In the genomic region with DNA sequence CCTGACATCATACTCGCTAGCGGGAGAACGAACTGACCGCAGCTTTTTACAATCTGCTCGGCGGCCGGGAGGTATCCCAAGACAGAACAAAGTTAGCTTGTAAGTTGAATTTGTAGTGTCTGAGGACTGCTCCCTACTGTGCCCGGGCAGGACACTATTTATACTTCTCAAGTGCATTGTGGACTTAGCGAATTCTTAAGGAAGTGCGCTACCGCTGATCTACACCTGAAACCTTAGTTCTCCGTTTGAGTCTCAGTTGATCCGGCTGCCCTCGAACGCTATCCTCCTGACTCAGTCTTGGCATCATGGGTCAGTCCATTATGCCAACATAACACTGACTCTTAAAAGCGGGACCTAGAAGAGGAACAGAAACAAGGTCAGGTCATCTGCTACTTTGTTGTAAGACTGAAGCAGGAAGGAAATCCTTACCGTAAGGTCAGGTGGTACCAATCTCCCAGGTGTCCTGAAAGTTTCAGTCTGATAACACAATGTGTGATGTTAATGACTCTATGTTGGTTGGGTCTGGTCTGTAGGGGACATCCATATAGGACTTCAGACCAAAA, we compare ENCODE assay signal across 8 mouse cellular contexts. TPM values are rescaled to one million over a fixed set of nuclear protein-coding genes. Genes with fewer than 3 reads are reported as not detected.
DNase-seq lines count a peak whose midpoint lies in the region; ATAC-seq and TF ChIP-seq lines count a peak whose summit lies in the region.

No protein-coding gene starts in this region.

- intact Hi-C loops in heart, postnatal 14 days (cut with DNase I): no loop called here

- ATAC-seq in heart, embryonic 13.5 days (ENCODE audit: extremely low read depth, insufficient number of reproducible peaks, low FRiP score, low TSS enrichment): no peak
- no peak for ATAC-seq in hindbrain, embryonic 14.5 days (ENCODE audit: low FRiP score)
- ATAC-seq in midbrain, embryonic 11.5 days (ENCODE audit: low FRiP score): no peak

- H3K4me3 ChIP-seq in heart, embryonic 13.5 days: peak overlapping the region; percentile 70
- H3K4me3 ChIP-seq in bone marrow macrophage, adult 2 months (ENCODE audit: insufficient read depth, low read length): peak overlapping the region; percentile 88
- peak overlapping the region; percentile 50 for H3K4me3 ChIP-seq in hindbrain, embryonic 14.5 days (replicated peaks; ENCODE audit: low read length)
- H3K4me3 ChIP-seq in midbrain, embryonic 11.5 days (ENCODE audit: low read depth, low read length): peak overlapping the region; percentile 61

- peaks cover 25% of the 10 kb centered on the region for H3K27me3 ChIP-seq in heart, embryonic 13.5 days (replicated peaks)
- no peaks in the 10 kb centered on the region for H3K27me3 ChIP-seq in hindbrain, embryonic 14.5 days (ENCODE audit: control insufficient read depth, insufficient read depth, low read length)
- no peaks in the 10 kb centered on the region for H3K27me3 ChIP-seq in midbrain, embryonic 11.5 days (ENCODE audit: control insufficient read depth, insufficient read depth, low read length)

- H3K4me2 ChIP-seq in heart, embryonic 13.5 days: peak overlapping the region; percentile 83
- peak overlapping the region; percentile 65 for H3K4me2 ChIP-seq in hindbrain, embryonic 14.5 days (replicated peaks)
- peak overlapping the region; percentile 79 for H3K4me2 ChIP-seq in midbrain, embryonic 11.5 days

- H3K4me1 ChIP-seq in heart, embryonic 13.5 days: peaks cover 13% of the 10 kb centered on the region
- H3K4me1 ChIP-seq in bone marrow macrophage, adult 2 months (ENCODE audit: control insufficient read depth, insufficient read depth, low read length): peaks cover 20% of the 10 kb centered on the region
- H3K4me1 ChIP-seq in hindbrain, embryonic 14.5 days (replicated peaks; ENCODE audit: control insufficient read depth, insufficient read depth, low read length): peaks cover 12% of the 10 kb centered on the region
- H3K4me1 ChIP-seq in midbrain, embryonic 11.5 days (ENCODE audit: control insufficient read depth, insufficient read depth, low read length): peaks cover 9% of the 10 kb centered on the region; the same call in 1 of the 2 replicates

- TF ChIP-seq POLR2A in bone marrow macrophage, adult 2 months (IDR thresholded peaks at IDR 0.05; ENCODE audit: borderline replicate concordance, low read depth, low read length): no peak

- 3% methylated on average over 17 of the region's 17 CpGs for WGBS in heart, embryonic 13.5 days
- WGBS in hindbrain, embryonic 14.5 days: 5% methylated on average over 17 of the region's 17 CpGs
- WGBS in midbrain, embryonic 11.5 days: 5% methylated on average over 17 of the region's 17 CpGs

- peak overlapping the region; percentile 67 for H3K27ac ChIP-seq in heart, embryonic 13.5 days (replicated peaks)
- peak overlapping the region; percentile 74 for H3K27ac ChIP-seq in bone marrow macrophage, adult 2 months (ENCODE audit: insufficient read depth, low read depth, low read length)
- H3K27ac ChIP-seq in hindbrain, embryonic 14.5 days: peak overlapping the region; percentile 43; the same call in 1 of the 2 replicates
- no peak overlapping the region for H3K27ac ChIP-seq in midbrain, embryonic 11.5 days (ENCODE audit: low read depth, low read length)

- H3K36me3 ChIP-seq in heart, embryonic 13.5 days: peaks cover 11% of the 10 kb centered on the region
- H3K36me3 ChIP-seq in hindbrain, embryonic 14.5 days (replicated peaks; ENCODE audit: control insufficient read depth, insufficient read depth): peaks cover 9% of the 10 kb centered on the region
- H3K36me3 ChIP-seq in midbrain, embryonic 11.5 days (ENCODE audit: control insufficient read depth, insufficient read depth, low read length): no peaks in the 10 kb centered on the region

- H3K9me3 ChIP-seq in heart, embryonic 13.5 days: no peaks in the 10 kb centered on the region
- no peaks in the 10 kb centered on the region for H3K9me3 ChIP-seq in hindbrain, embryonic 14.5 days (ENCODE audit: control insufficient read depth, low read length)
- H3K9me3 ChIP-seq in midbrain, embryonic 11.5 days (ENCODE audit: control insufficient read depth, low read length): no peaks in the 10 kb centered on the region

- TF ChIP-seq CTCF in bone marrow macrophage, adult 2 months (IDR thresholded peaks at IDR 0.05; ENCODE audit: low read depth, low read length): no peak

- no peak for DNase-seq in heart, postnatal 14 days
- peak; percentile 45 for DNase-seq in hindbrain, embryonic 14.5 days (ENCODE audit: low spot score)
- DNase-seq in midbrain, embryonic 11.5 days (ENCODE audit: low spot score, missing footprints): no peak
- no peak for DNase-seq in c-Kit-positive CD71-positive TER-119-positive erythroid progenitor cells, embryonic 14.5 days (ENCODE audit: low spot score)
- no peak for DNase-seq in thymus, postnatal 10 days (ENCODE audit: low spot score in 2 of 2)
- no peak for DNase-seq in embryo, embryonic 10 days (ENCODE audit: low spot score)

- H3K9ac ChIP-seq in heart, embryonic 13.5 days: peak overlapping the region; percentile 84
- H3K9ac ChIP-seq in hindbrain, embryonic 14.5 days: peak overlapping the region; percentile 53
- peak overlapping the region; percentile 72 for H3K9ac ChIP-seq in midbrain, embryonic 11.5 days (ENCODE audit: low read length)

RNA-seq across cellular contexts. Expression of gene Acox3, which starts 0.5 kb away (rescaled TPM):
- 8.2 and 8.6 TPM in 2 replicates for polyA plus RNA-seq in heart, embryonic 13.5 days (2015; fragmentation: Nextera tagmentation; extraction: Ambion mirVana)
- total RNA-seq in heart, postnatal 14 days (2021): 10 to 100 TPM; 24.8 to 27.3 TPM
- 86.6 and 110 TPM in 2 replicates for polyA plus RNA-seq in bone marrow macrophage, adult 2 months (2012; ENCODE audit: insufficient read depth, insufficient read length, missing spikeins)
- polyA plus RNA-seq in hindbrain, embryonic 14.5 days (2014; fragmentation: Nextera tagmentation; extraction: Ambion mirVana): 13.7 and 14.5 TPM in 2 replicates
- polyA plus RNA-seq in midbrain, embryonic 11.5 days (2014; fragmentation: Nextera tagmentation; extraction: Ambion mirVana): 14.6 and 14.9 TPM in 2 replicates

RNA-seq across cellular contexts. Expression of gene Trmt44, which starts 8.4 kb away (rescaled TPM):
- polyA plus RNA-seq in heart, embryonic 13.5 days (2015; fragmentation: Nextera tagmentation; extraction: Ambion mirVana): 3.9 and 4.6 TPM in 2 replicates
- total RNA-seq in heart, postnatal 14 days (2021): 1 to 10 TPM; 2.8 to 3.1 TPM
- 5.2 and 6.8 TPM in 2 replicates for polyA plus RNA-seq in bone marrow macrophage, adult 2 months (2012; ENCODE audit: insufficient read depth, insufficient read length, missing spikeins)
- 6.0 and 6.5 TPM in 2 replicates for polyA plus RNA-seq in hindbrain, embryonic 14.5 days (2014; fragmentation: Nextera tagmentation; extraction: Ambion mirVana)
- polyA plus RNA-seq in midbrain, embryonic 11.5 days (2014; fragmentation: Nextera tagmentation; extraction: Ambion mirVana): 7.9 and 9.3 TPM in 2 replicates

RNA-seq across cellular contexts. Expression of gene Cpz, which starts 57.8 kb away (rescaled TPM):
- 6.5 and 10.3 TPM in 2 replicates for polyA plus RNA-seq in heart, embryonic 13.5 days (2015; fragmentation: Nextera tagmentation; extraction: Ambion mirVana)
- total RNA-seq in heart, postnatal 14 days (2021): 1 to 10 TPM; 4.2 to 5.6 TPM
- not detected in 2 replicates for polyA plus RNA-seq in bone marrow macrophage, adult 2 months (2012; ENCODE audit: insufficient read depth, insufficient read length, missing spikeins)
- 0.80 and 1.0 TPM in 2 replicates for polyA plus RNA-seq in hindbrain, embryonic 14.5 days (2014; fragmentation: Nextera tagmentation; extraction: Ambion mirVana)
- 5.9 and 6.2 TPM in 2 replicates for polyA plus RNA-seq in midbrain, embryonic 11.5 days (2014; fragmentation: Nextera tagmentation; extraction: Ambion mirVana)
